Mouse (Mus musculus) heart, postnatal 0 days (tissue): ENCODE measurements around the gene Wbp4.

Source experiments
- CTCF ChIP-seq: IDR thresholded peaks from 2 replicates; pipeline ENCODE4 v1.5.1; 2016; ENCODE audit warnings: antibody characterized with exemption, control low read depth, low read depth
- EP300 ChIP-seq: IDR thresholded peaks from 2 replicates; pipeline ENCODE4 v1.6.1; 2016; ENCODE audit warnings: antibody characterized with exemption, low read depth

GRCm38 (mm10) chr14:79521056-79521455, 39.7 kb upstream of the Wbp4 start:
- TF ChIP-seq CTCF (no peak), EP300 (no peak)
